Mouse (Mus musculus) midbrain, embryonic 11.5 days (tissue): ENCODE data around the gene Ccnt1. TPM values are rescaled to one million over a fixed set of nuclear protein-coding genes. Genes with fewer than 3 reads are reported as not detected.

Source experiments
- ATAC-seq: fragments of 200-750 bp; cut with Nextera tagmentation; 2 replicates; pipeline ENCODE4 v1.8.0; 2017; ENCODE audit warnings: moderate TSS enrichment, moderate library complexity; ENCODE audit not compliant: low FRiP score
- DNase-seq: peaks from one replicate; pipeline ENCODE4 v3.0.0; 2015; ENCODE audit warnings: low spot score; ENCODE audit errors: missing footprints
- H3K27ac ChIP-seq: fragments of 300-500 bp; sonication (generic); 2 replicates; pipeline ENCODE4 v1.5.1; 2014; ENCODE audit warnings: low read depth, low read length
- H3K27me3 ChIP-seq: fragments of 300-500 bp; sonication (generic); 2 replicates; pipeline ENCODE4 v1.6.1; 2014; ENCODE audit warnings: mild to moderate bottlenecking, low read length, moderate library complexity, mixed read lengths; ENCODE audit not compliant: control insufficient read depth, insufficient read depth
- H3K36me3 ChIP-seq: fragments of 300-500 bp; sonication (generic); 2 replicates; pipeline ENCODE4 v1.6.1; 2014; ENCODE audit warnings: mild to moderate bottlenecking, low read length, moderate library complexity, mixed read lengths; ENCODE audit not compliant: control insufficient read depth, insufficient read depth
- H3K4me1 ChIP-seq: fragments of 300-500 bp; sonication (generic); 2 replicates; pipeline ENCODE4 v1.6.1; 2014; ENCODE audit warnings: low read length; ENCODE audit not compliant: control insufficient read depth, insufficient read depth
- H3K4me2 ChIP-seq: fragments of 300-500 bp; sonication (generic); 2 replicates; pipeline ENCODE4 v1.6.1; 2014; ENCODE audit warnings: mild to moderate bottlenecking, moderate library complexity
- H3K4me3 ChIP-seq: fragments of 300-500 bp; sonication (generic); 2 replicates; pipeline ENCODE4 v1.5.1; 2014; ENCODE audit warnings: low read depth, low read length
- H3K9ac ChIP-seq: fragments of 300-500 bp; sonication (generic); 2 replicates; pipeline ENCODE4 v1.6.1; 2014; ENCODE audit warnings: low read length
- H3K9me3 ChIP-seq: fragments of 300-500 bp; sonication (generic); 2 replicates; pipeline ENCODE4 v1.6.1; 2016; ENCODE audit warnings: low read length; ENCODE audit not compliant: control insufficient read depth
- WGBS: fragments of 180-500 bp; shearing (Covaris S2); extraction: QIAGEN DNeasy Blood & Tissue Kit; methylation state at CpG from one replicate; pipeline ENCODE4 v1.1.7; 2014; 5-methylcytosine and 5-hydroxymethylcytosine counted together
- polyA plus RNA-seq: library from polyadenylated mRNA; unstranded; fragments of >200 nt; fragmentation: Nextera tagmentation; extraction: Ambion mirVana; gene quantifications from 2 replicates; pipeline ENCODE4 v1.2.1, GENCODE M21; 2014

Gene Ccnt1
- polyA plus RNA-seq, 1 experiment from 2014 or later = 60.7 TPM

DNA sequence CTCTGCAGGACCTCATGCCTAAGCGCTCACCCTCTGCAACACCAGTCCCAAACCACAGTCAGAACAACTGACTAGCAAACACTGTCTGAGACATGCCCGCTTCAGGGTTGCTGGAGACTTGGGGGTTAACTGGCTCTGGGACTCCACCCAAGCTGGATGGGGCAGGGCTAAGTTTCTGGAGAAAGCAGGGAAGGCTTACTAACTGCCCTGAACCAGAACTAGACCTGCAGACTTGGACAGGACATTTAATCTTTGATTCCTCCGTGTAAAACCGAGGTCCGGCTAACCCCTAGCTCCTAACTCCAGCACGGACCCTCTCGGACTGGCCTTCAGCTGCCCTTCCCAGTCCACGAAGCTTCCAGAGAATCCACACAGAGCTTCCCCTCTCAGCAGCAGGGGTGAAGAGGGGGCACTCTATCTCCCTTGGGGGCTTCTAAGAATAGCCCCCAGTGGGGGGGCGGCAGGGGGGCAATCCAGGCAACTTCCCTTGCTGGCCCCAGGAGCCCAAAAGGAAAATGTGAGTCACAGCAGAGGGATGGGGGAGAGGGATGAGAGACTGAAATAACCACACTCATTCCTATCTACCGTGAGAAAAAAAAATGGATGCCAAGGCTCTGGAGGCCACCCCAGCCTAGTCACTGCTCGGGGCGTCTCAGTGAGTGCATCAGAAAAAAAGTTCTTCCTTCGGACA is 31.6 kb upstream of the Ccnt1 start:
- 65% methylated on average over 13 of the region's 13 CpGs for WGBS
- ATAC-seq = no peak
- Histone ChIP-seq H3K4me3 (no peak overlapping the region), H3K27me3 (no peaks in the 10 kb centered on the region), H3K9ac (no peak overlapping the region), H3K9me3 (no peaks in the 10 kb centered on the region), H3K4me1 (peaks cover 7% of the 10 kb centered on the region), H3K4me2 (no peak overlapping the region), H3K36me3 (peaks cover 18% of the 10 kb centered on the region), H3K27ac (no peak overlapping the region)
- DNase-seq = no peak

DNA sequence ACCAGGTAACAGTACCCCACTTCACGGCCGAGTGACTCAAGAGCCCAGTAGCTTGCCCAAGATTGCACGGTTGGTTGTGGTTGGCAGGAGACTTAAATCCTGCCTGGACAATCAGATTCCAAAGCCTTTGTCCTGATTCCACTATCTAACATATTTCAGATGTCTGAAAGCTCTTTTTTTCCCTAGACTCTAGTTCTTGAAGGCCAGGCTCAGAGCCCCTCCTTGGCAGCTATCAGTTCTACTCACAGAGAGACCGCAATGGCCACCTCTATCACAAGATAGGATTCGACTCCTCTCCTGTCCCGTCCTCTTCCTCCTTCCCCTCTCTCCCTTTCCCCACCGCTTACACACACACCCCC is 31.1 kb upstream of the Ccnt1 start:
- WGBS = 76% methylated on average over 7 of the region's 7 CpGs
- H3K4me1 ChIP-seq = peaks cover 1% of the 10 kb centered on the region; the same call in 1 of the 2 replicates
- no peak overlapping the region for H3K4me2 ChIP-seq
- no peak for ATAC-seq
- H3K27me3 ChIP-seq = no peaks in the 10 kb centered on the region
- H3K36me3 ChIP-seq = peaks cover 18% of the 10 kb centered on the region
- H3K9me3 ChIP-seq = no peaks in the 10 kb centered on the region
- no peak overlapping the region for H3K9ac ChIP-seq
- H3K4me3 ChIP-seq = no peak overlapping the region
- no peak overlapping the region for H3K27ac ChIP-seq
- DNase-seq = no peak

DNA sequence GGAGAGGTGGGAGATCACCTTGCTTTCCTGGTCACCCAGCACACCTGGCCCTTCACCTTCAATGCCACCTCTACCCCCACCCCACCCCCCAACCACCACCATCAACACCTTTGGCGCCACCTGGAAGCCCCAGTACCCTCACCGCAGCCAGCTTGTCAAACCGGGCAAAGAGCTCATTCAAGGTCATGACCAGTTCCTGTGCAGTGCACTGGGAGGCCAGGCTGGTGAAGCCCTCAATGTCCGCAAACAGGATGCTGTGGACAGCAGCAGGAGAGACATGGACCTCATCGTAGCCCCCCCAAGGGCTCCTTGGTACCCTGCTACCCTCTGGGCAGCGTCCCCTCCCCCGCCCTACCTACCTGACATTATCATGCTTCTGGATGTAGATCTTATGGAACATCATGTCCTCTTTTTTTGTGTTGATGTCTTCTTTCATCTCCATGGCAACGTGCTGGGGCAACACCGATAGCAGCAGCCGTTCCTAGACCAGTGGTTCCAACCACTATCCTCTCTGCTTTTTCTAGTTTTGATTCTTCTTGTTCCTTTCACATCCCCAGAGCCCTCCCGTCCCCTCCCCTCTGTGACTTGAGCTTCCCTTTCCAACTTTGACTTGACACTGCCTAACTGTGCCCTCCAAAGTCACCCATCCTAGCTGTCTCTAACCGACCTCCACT is 29.4 kb upstream of the Ccnt1 start:
- DNase-seq (no peak), ATAC-seq (no peak)
- H3K4me2 ChIP-seq = no peak overlapping the region
- no peak overlapping the region for H3K4me3 ChIP-seq
- H3K9me3 ChIP-seq = no peaks in the 10 kb centered on the region
- no peaks in the 10 kb centered on the region for H3K27me3 ChIP-seq
- H3K36me3 ChIP-seq = peaks cover 24% of the 10 kb centered on the region
- no peaks in the 10 kb centered on the region for H3K4me1 ChIP-seq
- WGBS = 85% methylated on average over 12 of the region's 12 CpGs
- no peak overlapping the region for H3K9ac ChIP-seq
- no peak overlapping the region for H3K27ac ChIP-seq

DNA sequence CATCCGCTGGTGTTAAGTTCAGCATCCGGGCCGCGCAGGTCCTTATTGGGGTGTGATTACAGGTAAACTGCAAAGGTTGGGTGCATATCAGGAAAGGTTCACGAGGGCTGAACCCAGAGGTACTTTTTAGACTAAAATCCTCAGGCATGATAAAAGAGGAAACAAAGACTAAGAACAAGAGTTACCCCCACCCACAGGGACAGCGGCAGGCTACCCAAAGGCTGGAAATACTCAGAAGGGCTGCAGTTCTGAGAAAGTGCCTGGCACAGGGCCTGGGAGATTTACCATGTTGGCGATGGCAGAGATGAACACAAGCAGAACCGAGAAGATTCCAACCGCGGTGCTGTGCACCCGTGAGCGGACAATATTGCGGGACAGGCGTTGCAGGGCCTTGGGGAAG is 25.9 kb upstream of the Ccnt1 start:
- WGBS = 95% methylated on average over 14 of the region's 14 CpGs
- Histone ChIP-seq H3K9ac (no peak overlapping the region), H3K4me1 (no peaks in the 10 kb centered on the region), H3K27ac (no peak overlapping the region), H3K4me3 (no peak overlapping the region), H3K4me2 (no peak overlapping the region), H3K9me3 (no peaks in the 10 kb centered on the region), H3K36me3 (peaks cover 33% of the 10 kb centered on the region), H3K27me3 (no peaks in the 10 kb centered on the region)
- no peak for ATAC-seq
- DNase-seq = no peak

DNA sequence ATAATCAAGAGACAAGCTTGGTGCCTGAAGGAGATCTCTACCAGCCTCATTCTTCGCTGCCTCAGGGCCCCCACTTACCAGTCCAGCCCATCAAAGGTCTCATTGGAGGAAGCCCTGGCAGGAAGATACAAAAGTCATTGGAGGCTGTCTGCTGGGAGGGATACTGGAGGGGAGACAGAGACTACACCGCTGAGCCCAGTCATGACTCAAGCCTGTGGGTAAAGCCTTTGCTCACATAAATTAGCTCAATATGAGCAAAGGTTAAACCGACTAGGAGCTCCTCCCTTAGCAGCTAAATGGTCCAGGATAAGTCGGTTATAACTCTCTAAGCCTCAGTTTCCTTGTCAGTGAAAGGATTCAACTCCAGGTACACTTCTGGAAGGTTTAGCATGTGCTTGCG is 24.3 kb upstream of the Ccnt1 start:
- H3K36me3 ChIP-seq = peaks cover 31% of the 10 kb centered on the region
- WGBS = 92% methylated on average over 5 of the region's 5 CpGs
- ATAC-seq (no peak), DNase-seq (no peak)
- no peaks in the 10 kb centered on the region for H3K27me3 ChIP-seq
- no peak overlapping the region for H3K4me3 ChIP-seq
- H3K9ac ChIP-seq = no peak overlapping the region
- no peak overlapping the region for H3K4me2 ChIP-seq
- H3K9me3 ChIP-seq = no peaks in the 10 kb centered on the region
- H3K4me1 ChIP-seq = no peaks in the 10 kb centered on the region
- H3K27ac ChIP-seq = no peak overlapping the region

DNA sequence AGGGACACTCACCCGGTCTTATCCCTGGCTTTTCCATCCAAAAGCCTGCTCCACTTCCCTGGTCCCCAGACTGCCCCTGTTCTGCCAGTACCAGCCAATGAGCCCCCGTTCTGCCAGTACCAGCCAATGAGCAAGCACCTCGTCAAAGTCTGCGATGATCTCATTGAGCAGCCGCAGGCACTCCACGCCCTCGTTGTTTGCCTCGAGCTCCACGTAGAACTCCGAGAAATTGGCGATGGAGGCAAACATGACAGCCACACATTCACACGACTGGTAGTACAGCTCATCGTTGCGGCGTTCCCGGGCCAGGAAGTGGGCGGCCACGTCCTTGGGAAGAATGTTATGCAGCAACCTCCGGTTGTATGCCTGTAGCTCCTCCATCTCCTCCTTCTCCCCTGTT is 23.5 kb upstream of the Ccnt1 start:
- Histone ChIP-seq H3K36me3 (peaks cover 34% of the 10 kb centered on the region), H3K9me3 (no peaks in the 10 kb centered on the region), H3K4me3 (no peak overlapping the region), H3K27me3 (no peaks in the 10 kb centered on the region), H3K27ac (no peak overlapping the region), H3K9ac (no peak overlapping the region), H3K4me1 (no peaks in the 10 kb centered on the region), H3K4me2 (no peak overlapping the region)
- ATAC-seq (no peak), DNase-seq (no peak)
- 83% methylated on average over 19 of the region's 19 CpGs for WGBS

DNA sequence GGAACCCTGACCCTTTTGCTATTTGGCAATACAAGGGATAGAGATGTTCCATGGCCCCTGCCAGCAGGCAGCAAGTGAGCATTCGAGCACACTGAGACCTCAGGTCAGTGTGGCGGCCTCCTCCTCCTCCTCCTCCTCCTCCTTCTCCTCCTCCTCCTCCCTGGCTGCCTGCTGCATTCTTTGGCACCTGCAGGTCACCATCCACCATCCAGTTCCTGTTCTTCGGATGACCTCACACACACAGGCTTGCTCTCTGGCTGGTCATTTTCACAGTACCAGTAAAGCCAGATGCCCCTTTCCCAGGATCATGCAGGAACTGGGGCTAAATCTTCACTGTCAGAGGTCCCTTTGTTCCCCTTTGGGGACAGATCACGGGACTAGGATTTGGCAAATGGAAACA is 20.7 kb upstream of the Ccnt1 start:
- Histone ChIP-seq H3K27ac (no peak overlapping the region), H3K36me3 (peaks cover 22% of the 10 kb centered on the region)

DNA sequence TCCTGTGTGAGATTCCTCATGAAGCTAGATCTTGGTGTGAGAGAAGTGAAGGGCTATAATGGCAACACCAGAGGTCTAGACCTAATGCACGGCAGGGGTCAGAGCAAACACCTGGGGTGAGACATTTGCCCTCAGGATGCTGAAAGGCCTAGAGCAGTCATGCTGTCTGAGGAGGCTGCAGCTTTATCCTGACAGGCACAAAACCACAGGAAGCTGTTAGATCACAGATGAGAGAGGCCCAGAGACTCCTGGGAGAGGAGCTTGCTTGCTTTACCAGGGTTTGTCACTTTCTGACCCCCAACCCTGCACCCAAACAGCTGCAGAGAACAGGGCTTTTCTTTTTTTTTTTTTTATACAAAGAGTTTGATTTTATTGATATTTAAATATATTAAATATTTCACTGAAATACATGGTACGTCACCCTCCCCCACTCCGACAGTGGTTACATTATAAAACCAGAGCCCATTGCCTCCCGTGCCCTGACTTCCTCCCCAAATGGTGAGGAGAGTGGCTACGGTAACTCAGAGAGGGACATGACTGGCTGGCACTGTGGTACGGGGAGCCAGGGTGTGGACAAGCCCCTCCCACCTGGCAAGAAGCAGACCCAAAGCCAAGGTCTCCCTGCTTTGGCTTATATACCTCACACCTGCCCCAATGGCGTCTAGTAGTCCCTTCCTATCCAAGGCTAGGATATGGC is 19.1 kb upstream of the Ccnt1 start:
- no peak overlapping the region for H3K9ac ChIP-seq
- no peak overlapping the region for H3K4me3 ChIP-seq
- H3K27me3 ChIP-seq = no peaks in the 10 kb centered on the region
- H3K4me1 ChIP-seq = no peaks in the 10 kb centered on the region
- WGBS = 79% methylated on average over 7 of the region's 7 CpGs
- H3K4me2 ChIP-seq = no peak overlapping the region
- no peak overlapping the region for H3K27ac ChIP-seq
- DNase-seq = no peak
- peaks cover 15% of the 10 kb centered on the region for H3K36me3 ChIP-seq
- ATAC-seq = no peak
- no peaks in the 10 kb centered on the region for H3K9me3 ChIP-seq

More for the DNA sequence above, 20.7 kb upstream of the Ccnt1 start:
- DNase-seq = no peak
- 67% methylated on average over 4 of the region's 4 CpGs for WGBS
- no peak overlapping the region for H3K4me3 ChIP-seq
- H3K9me3 ChIP-seq = no peaks in the 10 kb centered on the region
- H3K27me3 ChIP-seq = no peaks in the 10 kb centered on the region
- H3K4me2 ChIP-seq = no peak overlapping the region
- no peaks in the 10 kb centered on the region for H3K4me1 ChIP-seq
- no peak overlapping the region for H3K9ac ChIP-seq
- ATAC-seq = no peak

DNA sequence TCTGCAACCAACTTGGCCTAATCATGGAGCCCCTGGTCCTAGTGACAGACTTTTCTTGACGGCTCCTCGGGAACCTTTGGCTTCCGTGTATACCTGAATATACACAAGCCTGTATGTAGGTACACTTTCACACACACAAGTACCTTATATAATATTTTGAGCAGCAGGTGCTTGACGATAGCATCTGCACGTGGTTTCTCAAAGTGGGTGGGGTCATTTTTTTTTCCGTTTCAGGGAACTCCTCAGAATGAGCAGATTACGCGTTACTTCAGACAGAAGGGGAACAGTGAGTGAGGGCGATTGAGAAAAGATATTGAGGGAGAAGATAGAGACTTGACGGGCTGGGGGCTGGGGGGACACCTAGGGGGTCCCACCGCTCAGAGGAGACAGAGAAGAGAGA is 17.0 kb upstream of the Ccnt1 start:
- Histone ChIP-seq H3K27ac (no peak overlapping the region), H3K4me1 (no peaks in the 10 kb centered on the region), H3K9me3 (no peaks in the 10 kb centered on the region), H3K4me2 (no peak overlapping the region), H3K4me3 (no peak overlapping the region), H3K9ac (no peak overlapping the region), H3K36me3 (peaks cover 7% of the 10 kb centered on the region), H3K27me3 (no peaks in the 10 kb centered on the region)
- DNase-seq (no peak), ATAC-seq (no peak)
- 87% methylated on average over 11 of the region's 11 CpGs for WGBS
